ENCODE assay signal across 8 mouse cellular contexts in the genomic region with DNA sequence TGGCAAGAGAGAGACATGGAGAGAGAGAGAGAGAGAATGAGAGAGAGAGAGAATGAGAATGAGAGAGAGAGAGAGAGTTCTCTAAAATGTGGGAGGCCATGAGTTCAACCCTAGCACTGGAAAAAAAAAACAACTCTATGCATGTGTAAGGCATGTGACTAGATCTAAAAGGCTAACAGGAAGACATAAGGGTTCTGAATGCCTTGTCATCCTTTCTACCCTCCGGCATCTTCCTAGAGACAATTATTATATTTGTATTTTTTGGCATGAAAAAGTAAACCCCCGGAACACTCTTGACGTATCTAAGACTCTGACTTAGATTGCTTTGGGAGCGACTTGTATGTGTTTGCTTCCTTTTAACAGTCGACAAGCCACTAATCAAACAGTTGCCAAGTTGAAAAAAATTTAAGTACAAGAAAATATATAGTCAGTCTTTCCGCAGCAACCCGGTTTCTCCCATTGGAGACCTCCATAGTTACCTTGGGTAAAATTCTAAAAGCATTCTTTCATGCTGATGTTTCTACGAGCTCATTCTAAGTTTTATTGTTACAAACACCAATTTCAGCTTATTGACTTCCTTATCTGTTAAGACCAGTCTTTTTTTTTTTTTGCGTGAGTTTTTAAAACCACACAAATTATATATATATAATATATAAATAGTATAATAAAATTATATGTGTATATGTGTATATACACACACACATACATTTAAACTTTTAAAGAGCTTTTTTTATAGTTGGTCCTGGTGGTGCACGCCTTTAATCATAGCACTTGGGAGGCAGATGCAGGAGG. TPM values are rescaled to one million over a fixed set of nuclear protein-coding genes. Genes with fewer than 3 reads are reported as not detected.
DNase-seq lines count a peak whose midpoint lies in the region; ATAC-seq and TF ChIP-seq lines count a peak whose summit lies in the region.

No protein-coding gene starts in this region.

- peak overlapping the region; percentile 57 for H3K4me2 ChIP-seq in hindbrain, embryonic 14.5 days (replicated peaks)
- peak overlapping the region; percentile 47 for H3K4me2 ChIP-seq in midbrain, embryonic 14.5 days (ENCODE audit: low read length)

- peak overlapping the region; percentile 87 for H3K9ac ChIP-seq in MEL (ENCODE audit: control insufficient read depth, low read depth, low read length, poor library complexity, severe bottlenecking)
- H3K9ac ChIP-seq in hindbrain, embryonic 14.5 days: peak overlapping the region; percentile 74; the same call in 1 of the 2 replicates
- H3K9ac ChIP-seq in midbrain, embryonic 14.5 days (replicated peaks; ENCODE audit: low read length): peak overlapping the region; percentile 72; the same call in 1 of the 2 replicates

- TF ChIP-seq RAD21 in MEL (IDR thresholded peaks at IDR 0.05; ENCODE audit: low read depth, low read length): no peak

- no peak overlapping the region; the same call in 1 of the 2 replicates for H3K27ac ChIP-seq in kidney, adult 2 months (ENCODE audit: insufficient read depth, low read depth, low read length)
- peak overlapping the region; percentile 93 for H3K27ac ChIP-seq in MEL (ENCODE audit: control insufficient read depth, low read depth, low read length)
- peak overlapping the region; percentile 90 for H3K27ac ChIP-seq in hindbrain, embryonic 14.5 days
- H3K27ac ChIP-seq in midbrain, embryonic 14.5 days (replicated peaks; ENCODE audit: low read depth, low read length): 0 out of 2 replicates have a peak overlapping the region, but pooled peaks have one; percentile 86

- peak overlapping the region; percentile 91 for H3K4me3 ChIP-seq in kidney, adult 2 months (ENCODE audit: insufficient read depth, low read depth, low read length)
- peak overlapping the region; percentile 57 to 82 for H3K4me3 ChIP-seq in MEL (ENCODE audit: control insufficient read depth in 1 of 2, insufficient read depth in 1 of 2, low read depth in 2 of 2, low read length in 2 of 2)
- H3K4me3 ChIP-seq in hindbrain, embryonic 14.5 days (replicated peaks; ENCODE audit: low read length): peak overlapping the region; percentile 55
- H3K4me3 ChIP-seq in midbrain, embryonic 14.5 days (replicated peaks; ENCODE audit: low read depth, low read length): peak overlapping the region; percentile 45

- no peak for ATAC-seq in hindbrain, embryonic 14.5 days (ENCODE audit: low FRiP score)
- no peak for ATAC-seq in midbrain, embryonic 14.5 days (ENCODE audit: low FRiP score, low TSS enrichment)

- no peaks in the 10 kb centered on the region for H3K9me3 ChIP-seq in MEL (replicated peaks; ENCODE audit: insufficient read depth, low read length)
- no peaks in the 10 kb centered on the region for H3K9me3 ChIP-seq in hindbrain, embryonic 14.5 days (ENCODE audit: control insufficient read depth, low read length)
- H3K9me3 ChIP-seq in midbrain, embryonic 14.5 days (ENCODE audit: control insufficient read depth, low read length): no peaks in the 10 kb centered on the region

- no peak for TF ChIP-seq POLR2A in kidney, adult 2 months (IDR thresholded peaks at IDR 0.05; ENCODE audit: low read depth, low read length)
- no peak for TF ChIP-seq POLR2A in MEL (IDR thresholded peaks at IDR 0.05; ENCODE audit: control insufficient read depth in 1 of 2, insufficient read depth in 1 of 2, low read depth in 1 of 2, low read length in 2 of 2, poor library complexity in 1 of 2)

- WGBS in kidney, adult 2 months: 55% methylated on average over 10 of the region's 10 CpGs
- WGBS in hindbrain, embryonic 14.5 days: 76% methylated on average over 10 of the region's 10 CpGs
- WGBS in midbrain, embryonic 14.5 days: 78% methylated on average over 10 of the region's 10 CpGs

- H3K27me3 ChIP-seq in kidney, adult 2 months (replicated peaks; ENCODE audit: control insufficient read depth, insufficient read depth, low read length): no peaks in the 10 kb centered on the region
- no peaks in the 10 kb centered on the region for H3K27me3 ChIP-seq in MEL (ENCODE audit: control insufficient read depth in 1 of 2, insufficient read depth in 2 of 2, low read length in 2 of 2)
- H3K27me3 ChIP-seq in hindbrain, embryonic 14.5 days (ENCODE audit: control insufficient read depth, insufficient read depth, low read length): no peaks in the 10 kb centered on the region
- no peaks in the 10 kb centered on the region for H3K27me3 ChIP-seq in midbrain, embryonic 14.5 days (ENCODE audit: control insufficient read depth, insufficient read depth, low read length)

- TF ChIP-seq CTCF in kidney, adult 2 months (conservative IDR thresholded peaks at IDR 0.05; ENCODE audit: insufficient read depth, insufficient read length, low read depth, low read length): no peak
- no peak for TF ChIP-seq CTCF in MEL (IDR thresholded peaks at IDR 0.05 in 2 of 3, conservative IDR thresholded peaks at IDR 0.05 in 1 of 3; ENCODE audit: control insufficient read depth in 1 of 3, insufficient read depth in 1 of 3, low read depth in 2 of 3, low read length in 3 of 3, poor library complexity in 1 of 3, severe bottlenecking in 1 of 3)

- no peak for TF ChIP-seq EP300 in MEL (IDR thresholded peaks at IDR 0.05; ENCODE audit: low read depth in 1 of 2, low read length in 2 of 2)

- no peak for DNase-seq in kidney, adult 2 months
- DNase-seq in kidney, postnatal 10 days: no peak
- peak; percentile 49 for DNase-seq in MEL (ENCODE audit: low read depth, low spot score)
- no peak for DNase-seq in hindbrain, embryonic 14.5 days (ENCODE audit: low spot score)
- DNase-seq in midbrain, embryonic 14.5 days: no peak
- DNase-seq in ovary, postnatal 14 days (ENCODE audit: low spot score): no peak
- no peak for DNase-seq in frontal cortex, adult 2 months (ENCODE audit: extremely low spot score in 1 of 2, low spot score in 1 of 2)
- DNase-seq in layer of hippocampus, adult 8-10 months (ENCODE audit: low spot score in 2 of 2): no peak

- H3K79me2 ChIP-seq in MEL (ENCODE audit: control insufficient read depth, insufficient read depth, low read length, poor library complexity): peaks cover 1% of the 10 kb centered on the region; the same call in 1 of the 2 replicates

- H3K4me1 ChIP-seq in kidney, adult 2 months (ENCODE audit: control insufficient read depth, insufficient read depth, low read length): peaks cover 2% of the 10 kb centered on the region; the same call in 1 of the 2 replicates
- peaks cover 3 to 26% of the 10 kb centered on the region in 2 experiments; a peak in 3 of 4 replicates for H3K4me1 ChIP-seq in MEL (ENCODE audit: control insufficient read depth in 1 of 2, insufficient read depth in 2 of 2, low read length in 2 of 2)
- H3K4me1 ChIP-seq in hindbrain, embryonic 14.5 days (replicated peaks; ENCODE audit: control insufficient read depth, insufficient read depth, low read length): 0 out of 2 replicates have a peak, but pooled peaks cover 4% of the 10 kb centered on the region
- 0 out of 2 replicates have a peak, but pooled peaks cover 4% of the 10 kb centered on the region for H3K4me1 ChIP-seq in midbrain, embryonic 14.5 days (ENCODE audit: control insufficient read depth, insufficient read depth, low read length)

- H3K36me3 ChIP-seq in kidney, adult 2 months (ENCODE audit: control insufficient read depth, insufficient read depth, low read length): no peaks in the 10 kb centered on the region
- peaks cover 0 to 17% of the 10 kb centered on the region in 2 experiments; a peak in 2 of 4 replicates for H3K36me3 ChIP-seq in MEL (ENCODE audit: control insufficient read depth in 1 of 2, insufficient read depth in 2 of 2, low read length in 2 of 2)
- H3K36me3 ChIP-seq in hindbrain, embryonic 14.5 days (replicated peaks; ENCODE audit: control insufficient read depth, insufficient read depth): peaks cover 4% of the 10 kb centered on the region; the same call in 1 of the 2 replicates
- no peaks in the 10 kb centered on the region; the same call in 1 of the 2 replicates for H3K36me3 ChIP-seq in midbrain, embryonic 14.5 days (ENCODE audit: control insufficient read depth, insufficient read depth, low read length)

RNA-seq across cellular contexts. Expression of a gene that starts 1.1 kb away (rescaled TPM):
- polyA plus RNA-seq in kidney, adult 2 months (2012; rRNA removed): 28.7 and 35.0 TPM in 2 replicates
- total RNA-seq in MEL (2012; rRNA removed): 14.9 and 20.4 TPM in 2 replicates
- polyA plus RNA-seq in MEL (2012; ENCODE audit: insufficient read depth in 1 of 2, insufficient read length in 2 of 2, low read depth in 1 of 2, low replicate concordance in 2 of 2, missing spikeins in 1 of 2): 10 to 100 TPM in 1 of 2 experiments, not detected in 1; 35.3 TPM
- 59.6 and 60.8 TPM in 2 replicates for polyA plus RNA-seq in hindbrain, embryonic 14.5 days (2014; fragmentation: Nextera tagmentation; extraction: Ambion mirVana)
- polyA plus RNA-seq in midbrain, embryonic 14.5 days (2014; fragmentation: Nextera tagmentation; extraction: Ambion mirVana): 49.8 and 67.4 TPM in 2 replicates
- 63.5 and 65.2 TPM in 2 replicates for polyA plus RNA-seq in frontal cortex, adult 2 months (2012; rRNA removed)
- total RNA-seq in layer of hippocampus, adult 8-10 months (2022): 10 to 100 TPM; 38.7 to 43.0 (median 41.8) TPM

RNA-seq across cellular contexts. Expression of a gene that starts 8.5 kb away (rescaled TPM):
- 23.8 and 30.3 TPM in 2 replicates for polyA plus RNA-seq in kidney, adult 2 months (2012; rRNA removed)
- 34.0 and 44.4 TPM in 2 replicates for total RNA-seq in MEL (2012; rRNA removed)
- 10 to 100 TPM in 1 of 2 experiments, not detected in 1; 49.3 TPM for polyA plus RNA-seq in MEL (2012; ENCODE audit: insufficient read depth in 1 of 2, insufficient read length in 2 of 2, low read depth in 1 of 2, low replicate concordance in 2 of 2, missing spikeins in 1 of 2)
- polyA plus RNA-seq in hindbrain, embryonic 14.5 days (2014; fragmentation: Nextera tagmentation; extraction: Ambion mirVana): 51.3 and 54.5 TPM in 2 replicates
- polyA plus RNA-seq in midbrain, embryonic 14.5 days (2014; fragmentation: Nextera tagmentation; extraction: Ambion mirVana): 45.8 and 56.6 TPM in 2 replicates
- polyA plus RNA-seq in frontal cortex, adult 2 months (2012; rRNA removed): 24.2 and 29.4 TPM in 2 replicates
- total RNA-seq in layer of hippocampus, adult 8-10 months (2022): 10 to 100 TPM; 11.0 to 13.4 (median 12.9) TPM

RNA-seq across cellular contexts. Expression of a gene that starts 13.8 kb away (rescaled TPM):
- polyA plus RNA-seq in kidney, adult 2 months (2012; rRNA removed): 4.8 and 5.5 TPM in 2 replicates
- 0.19 TPM in 1 of 2 replicates, not detected in the other for total RNA-seq in MEL (2012; rRNA removed)
- under 1 TPM in 1 of 2 experiments, not detected in 1; 0.60 TPM for polyA plus RNA-seq in MEL (2012; ENCODE audit: insufficient read depth in 1 of 2, insufficient read length in 2 of 2, low read depth in 1 of 2, low replicate concordance in 2 of 2, missing spikeins in 1 of 2)
- not detected in 2 replicates for polyA plus RNA-seq in hindbrain, embryonic 14.5 days (2014; fragmentation: Nextera tagmentation; extraction: Ambion mirVana)
- 0.25 TPM in 1 of 2 replicates, not detected in the other for polyA plus RNA-seq in midbrain, embryonic 14.5 days (2014; fragmentation: Nextera tagmentation; extraction: Ambion mirVana)
- 0.54 and 0.63 TPM in 2 replicates for polyA plus RNA-seq in frontal cortex, adult 2 months (2012; rRNA removed)
- 1 to 10 TPM in 1 of 4 experiments, under 1 TPM in 2, not detected in 1; 0.83 to 1.3 (median 0.96) TPM for total RNA-seq in layer of hippocampus, adult 8-10 months (2022)

RNA-seq across cellular contexts. Expression of a gene that starts 14.4 kb away (rescaled TPM):
- polyA plus RNA-seq in kidney, adult 2 months (2012; rRNA removed): 144 and 157 TPM in 2 replicates
- total RNA-seq in MEL (2012; rRNA removed): 47.2 and 53.8 TPM in 2 replicates
- 100 to 1,000 TPM in 1 of 2 experiments, not detected in 1; 111 TPM for polyA plus RNA-seq in MEL (2012; ENCODE audit: insufficient read depth in 1 of 2, insufficient read length in 2 of 2, low read depth in 1 of 2, low replicate concordance in 2 of 2, missing spikeins in 1 of 2)
- 114 and 117 TPM in 2 replicates for polyA plus RNA-seq in hindbrain, embryonic 14.5 days (2014; fragmentation: Nextera tagmentation; extraction: Ambion mirVana)
- 104 and 145 TPM in 2 replicates for polyA plus RNA-seq in midbrain, embryonic 14.5 days (2014; fragmentation: Nextera tagmentation; extraction: Ambion mirVana)
- polyA plus RNA-seq in frontal cortex, adult 2 months (2012; rRNA removed): 123 and 135 TPM in 2 replicates
- 10 to 100 TPM; 79.8 to 93.3 (median 85.0) TPM for total RNA-seq in layer of hippocampus, adult 8-10 months (2022)

RNA-seq across cellular contexts. Expression of a gene that starts 21.4 kb away (rescaled TPM):
- 2.0 and 2.1 TPM in 2 replicates for polyA plus RNA-seq in kidney, adult 2 months (2012; rRNA removed)
- total RNA-seq in MEL (2012; rRNA removed): 0.20 and 0.35 TPM in 2 replicates
- 1 to 10 TPM in 1 of 2 experiments, not detected in 1; 1.7 TPM for polyA plus RNA-seq in MEL (2012; ENCODE audit: insufficient read depth in 1 of 2, insufficient read length in 2 of 2, low read depth in 1 of 2, low replicate concordance in 2 of 2, missing spikeins in 1 of 2)
- 0.52 and 0.59 TPM in 2 replicates for polyA plus RNA-seq in hindbrain, embryonic 14.5 days (2014; fragmentation: Nextera tagmentation; extraction: Ambion mirVana)
- polyA plus RNA-seq in midbrain, embryonic 14.5 days (2014; fragmentation: Nextera tagmentation; extraction: Ambion mirVana): 0.31 and 0.49 TPM in 2 replicates
- 0.26 and 0.32 TPM in 2 replicates for polyA plus RNA-seq in frontal cortex, adult 2 months (2012; rRNA removed)
- total RNA-seq in layer of hippocampus, adult 8-10 months (2022): under 1 TPM in 3 of 4 experiments, not detected in 1; 0.14 to 0.25 (median 0.17) TPM
